Mouse (Mus musculus) cortical plate, adult 2 months (tissue): ENCODE data around the gene 4933407L21Rik.

ENCODE experiments used
- CTCF ChIP-seq: fragments of 200-500 bp; IDR thresholded peaks from 2 replicates; pipeline ENCODE4 v1.5.1; 2011; ENCODE audit warnings: mild to moderate bottlenecking, control low read depth, low read length; ENCODE audit not compliant: insufficient read depth; ENCODE audit errors: extremely low read depth
- POLR2A ChIP-seq: fragments of 200-500 bp; IDR thresholded peaks from 2 replicates; pipeline ENCODE4 v1.6.1; 2011; ENCODE audit warnings: mild to moderate bottlenecking, low read length, control low read depth; ENCODE audit not compliant: insufficient read depth; ENCODE audit errors: extremely low read depth

DNA sequence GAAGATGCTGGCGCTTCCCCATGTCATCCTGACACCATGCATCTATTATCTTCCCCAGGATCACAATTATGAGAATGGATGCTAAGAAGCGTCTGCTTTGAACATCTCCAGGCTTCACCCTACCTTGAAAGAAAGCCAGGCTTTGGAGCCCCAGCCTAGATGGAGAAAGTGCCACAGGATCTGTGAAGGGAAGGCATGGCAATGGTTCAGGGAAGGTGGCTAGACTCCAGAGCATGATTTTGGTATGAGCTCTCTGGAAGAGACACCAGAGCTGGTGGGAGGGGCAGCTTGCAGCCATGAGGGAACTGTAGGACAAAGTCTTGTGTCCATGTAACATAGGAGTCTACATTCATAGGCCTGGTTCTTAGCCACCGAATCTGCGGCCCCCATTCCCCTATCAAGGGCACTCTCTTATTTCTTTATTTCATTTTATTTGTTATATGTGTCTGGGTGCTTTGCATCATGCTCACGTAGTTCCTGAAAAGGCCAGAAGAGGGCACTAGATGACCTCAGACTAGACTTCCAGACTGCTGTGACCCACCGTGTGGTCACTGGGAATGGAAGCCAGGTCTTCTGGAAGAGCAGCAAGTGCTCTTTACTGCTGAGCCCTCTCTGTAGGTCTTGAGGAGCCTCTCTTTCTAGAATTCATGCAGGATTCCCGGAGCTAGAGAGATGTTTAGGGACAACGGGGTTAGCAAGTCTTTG is 7.0 kb downstream of the 4933407L21Rik start:
- TF ChIP-seq CTCF (peak; percentile 65), POLR2A (no peak)
